Mouse (Mus musculus) liver, postnatal 0 days (tissue): ENCODE data around the gene Plg.

Source experiments
- CTCF ChIP-seq: sonication (generic); IDR thresholded peaks from 2 replicates; pipeline ENCODE4 v1.5.1; 2016; ENCODE audit warnings: antibody characterized with exemption, low read depth
- EP300 ChIP-seq: IDR thresholded peaks from 2 replicates; pipeline ENCODE4 v1.6.1; 2016; ENCODE audit warnings: antibody characterized with exemption, low read depth, mild to moderate bottlenecking

DNA sequence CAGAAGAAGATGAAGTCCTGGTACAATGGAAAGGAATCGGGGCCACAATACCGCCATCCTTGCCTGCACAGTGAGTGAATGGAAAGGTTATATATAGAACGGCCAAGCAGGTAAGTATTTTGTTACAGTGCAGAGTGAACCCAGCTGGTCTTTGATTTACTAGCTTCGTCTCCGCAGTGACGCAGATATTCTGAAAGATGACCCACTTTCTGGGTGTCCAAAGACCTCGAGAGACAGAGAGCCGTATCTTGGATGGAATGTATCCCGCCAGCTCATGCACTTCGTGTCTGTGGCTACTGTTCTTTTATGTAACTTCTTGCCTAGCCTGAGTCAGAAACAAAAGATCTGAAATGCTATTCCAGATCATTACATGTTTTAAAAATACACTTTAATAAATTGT is 59.4 kb downstream of the Plg start:
- no peak for TF ChIP-seq CTCF
- no peak for TF ChIP-seq EP300
